Mouse (Mus musculus) small intestine, adult 2 months (tissue): ENCODE measurements at regions not wholly inside any gene's neighbourhood (a gene's known extent, or its start where the extent isn't known, plus 50 kb on each side); places are given as distances from the start of the nearest gene placed in this dataset.

Experiments
- CTCF ChIP-seq: fragments of 200-500 bp; IDR thresholded peaks from 2 replicates; pipeline ENCODE4 v1.5.1; 2012; ENCODE audit warnings: low read depth, mild to moderate bottlenecking, control low read depth, inconsistent platforms, low read length, moderate library complexity, mixed read lengths; ENCODE audit not compliant: insufficient replicate concordance, insufficient read length; ENCODE audit errors: extremely low read depth
- POLR2A ChIP-seq: fragments of 200-500 bp; IDR thresholded peaks from 2 replicates; pipeline ENCODE4 v1.6.1; 2012; ENCODE audit warnings: low read depth, mild to moderate bottlenecking, control low read depth, inconsistent platforms, low read length, moderate library complexity

GRCm38 (mm10) chr10:117557666-117558065 lies 71.6 kb upstream of the Cpm start:
- TF ChIP-seq POLR2A, result no peak
- TF ChIP-seq CTCF, result no peak
